Mouse (Mus musculus) right cerebral cortex, adult 18-20 months (tissue): ENCODE results near the gene Ltn1.

Experiments used
- DNase-seq: peaks from one replicate; pipeline ENCODE4 v3.0.0; 2022; ENCODE audit warnings: mixed read lengths

The Ltn1 gene

GRCm38 (mm10) chr16:87387444-87387977 is 44.9 kb downstream of the Ltn1 start:
- no peak for DNase-seq

GRCm38 (mm10) chr16:87384366-87384765 is 48.0 kb downstream of the Ltn1 start:
- DNase-seq, result no peak

- DNase-seq, result no peak
These were observed 49.4 kb downstream of the Ltn1 start for GRCm38 (mm10) chr16:87382996-87383395.

- DNase-seq, result no peak
These were observed 66.0 kb downstream of the Ltn1 start for GRCm38 (mm10) chr16:87366445-87366844.

- no peak for DNase-seq
These were observed 66.4 kb downstream of the Ltn1 start for GRCm38 (mm10) chr16:87366035-87366434.

- no peak for DNase-seq
These were observed 68.2 kb downstream of the Ltn1 start for GRCm38 (mm10) chr16:87364231-87364630.

- DNase-seq, result no peak
These were observed 72.3 kb downstream of the Ltn1 start for GRCm38 (mm10) chr16:87360096-87360495.

GRCm38 (mm10) chr16:87354748-87355147 is 77.7 kb downstream of the Ltn1 start:
- DNase-seq, result no peak

- peak; percentile 95 for DNase-seq
These were observed 78.3 kb downstream of the Ltn1 start, which contains the start of gene N6amt1 for GRCm38 (mm10) chr16:87354075-87354583. TSS of gene N6amt1 (plus strand) at chr16:87354185.

GRCm38 (mm10) chr16:87353605-87354004 is 78.8 kb downstream of the Ltn1 start:
- no peak for DNase-seq

- no peak for DNase-seq
These were observed 80.9 kb downstream of the Ltn1 start for GRCm38 (mm10) chr16:87351386-87352105.

- DNase-seq, result no peak
These were observed 84.3 kb downstream of the Ltn1 start for GRCm38 (mm10) chr16:87348133-87348532.

- DNase-seq, result no peak
These were observed 91.3 kb downstream of the Ltn1 start for GRCm38 (mm10) chr16:87341043-87341572.

GRCm38 (mm10) chr16:87334756-87335155 is 97.7 kb downstream of the Ltn1 start:
- DNase-seq, result no peak

GRCm38 (mm10) chr16:87329986-87330385 is 102.4 kb downstream of the Ltn1 start:
- no peak for DNase-seq
